Mouse (Mus musculus) liver, adult 2 months (tissue): ENCODE results near the gene Vegfb. TPM values are rescaled to one million over a fixed set of nuclear protein-coding genes. Genes with fewer than 3 reads are reported as not detected.
A peak's percentile ranks its signal among the peaks of the same experiment; 100 is the strongest.

Experiments used
- DNase-seq: peaks from one replicate; pipeline ENCODE4 v3.0.0-alpha.2; 2011; ENCODE audit warnings: low read depth, low spot score; ENCODE audit errors: extremely low read depth
- H3K27ac ChIP-seq: fragments of 200-500 bp; replicated peaks from 2 replicates; pipeline ENCODE4 v1.5.1; 2012; ENCODE audit warnings: low read depth, mild to moderate bottlenecking, control low read depth, inconsistent platforms, low read length; ENCODE audit not compliant: insufficient read depth
- H3K27me3 ChIP-seq: fragments of 200-500 bp; 2 replicates; pipeline ENCODE4 v1.6.1; 2012; ENCODE audit warnings: mild to moderate bottlenecking, moderate library complexity, low read length, inconsistent platforms; ENCODE audit not compliant: control insufficient read depth, insufficient read depth
- H3K36me3 ChIP-seq: fragments of 200-500 bp; 2 replicates; pipeline ENCODE4 v1.6.1; 2012; ENCODE audit warnings: low read length, inconsistent platforms; ENCODE audit not compliant: control insufficient read depth, insufficient read depth
- H3K4me1 ChIP-seq: fragments of 200-500 bp; 2 replicates; pipeline ENCODE4 v1.6.1; 2011; ENCODE audit warnings: low read length; ENCODE audit not compliant: control insufficient read depth, insufficient read depth
- H3K4me3 ChIP-seq: fragments of 200-500 bp; 2 replicates; pipeline ENCODE4 v1.5.1; 2011; ENCODE audit warnings: low read depth, mild to moderate bottlenecking, control low read depth, low read length, moderate library complexity; ENCODE audit not compliant: insufficient read depth
- H3K79me2 ChIP-seq: fragments of 200-500 bp; 2 replicates; pipeline ENCODE4 v1.6.1; 2012; ENCODE audit warnings: inconsistent platforms, mild to moderate bottlenecking, low read length, moderate library complexity; ENCODE audit not compliant: control insufficient read depth, insufficient read depth
- H3K9ac ChIP-seq: fragments of 200-500 bp; 2 replicates; pipeline ENCODE4 v1.6.1; 2012; ENCODE audit warnings: low read depth, mild to moderate bottlenecking, control low read depth, inconsistent platforms, low read length
- CTCF ChIP-seq: fragments of 200-500 bp; IDR thresholded peaks from 2 replicates; pipeline ENCODE4 v1.5.1; 2011; ENCODE audit warnings: low read depth, low read length, control low read depth
- POLR2A ChIP-seq: fragments of 200-500 bp; IDR thresholded peaks from 2 replicates; pipeline ENCODE4 v1.6.1; 2011; ENCODE audit warnings: low read length, control low read depth; ENCODE audit not compliant: insufficient read depth; ENCODE audit errors: extremely low read depth
- WGBS: fragments of 180-500 bp; shearing (Covaris S2); methylation state at CpG from one replicate; pipeline ENCODE4 v1.1.7; 2018; 5-methylcytosine and 5-hydroxymethylcytosine counted together
- polyA plus RNA-seq: library from polyadenylated mRNA; depleted of rRNA; stranded (reverse); fragments of >200 nt; gene quantifications from 2 replicates; pipeline ENCODE4 v1.2.3, GENCODE M21; 2012
- total RNA-seq: library from RNA; depleted of rRNA; stranded (reverse); fragments of >200 nt; gene quantifications from 2 replicates; pipeline ENCODE4 v1.2.3, GENCODE M21; 2014

The Vegfb gene
- total and polyA plus RNA-seq, 2 experiments, result 1.9 to 20.4 TPM

DNA sequence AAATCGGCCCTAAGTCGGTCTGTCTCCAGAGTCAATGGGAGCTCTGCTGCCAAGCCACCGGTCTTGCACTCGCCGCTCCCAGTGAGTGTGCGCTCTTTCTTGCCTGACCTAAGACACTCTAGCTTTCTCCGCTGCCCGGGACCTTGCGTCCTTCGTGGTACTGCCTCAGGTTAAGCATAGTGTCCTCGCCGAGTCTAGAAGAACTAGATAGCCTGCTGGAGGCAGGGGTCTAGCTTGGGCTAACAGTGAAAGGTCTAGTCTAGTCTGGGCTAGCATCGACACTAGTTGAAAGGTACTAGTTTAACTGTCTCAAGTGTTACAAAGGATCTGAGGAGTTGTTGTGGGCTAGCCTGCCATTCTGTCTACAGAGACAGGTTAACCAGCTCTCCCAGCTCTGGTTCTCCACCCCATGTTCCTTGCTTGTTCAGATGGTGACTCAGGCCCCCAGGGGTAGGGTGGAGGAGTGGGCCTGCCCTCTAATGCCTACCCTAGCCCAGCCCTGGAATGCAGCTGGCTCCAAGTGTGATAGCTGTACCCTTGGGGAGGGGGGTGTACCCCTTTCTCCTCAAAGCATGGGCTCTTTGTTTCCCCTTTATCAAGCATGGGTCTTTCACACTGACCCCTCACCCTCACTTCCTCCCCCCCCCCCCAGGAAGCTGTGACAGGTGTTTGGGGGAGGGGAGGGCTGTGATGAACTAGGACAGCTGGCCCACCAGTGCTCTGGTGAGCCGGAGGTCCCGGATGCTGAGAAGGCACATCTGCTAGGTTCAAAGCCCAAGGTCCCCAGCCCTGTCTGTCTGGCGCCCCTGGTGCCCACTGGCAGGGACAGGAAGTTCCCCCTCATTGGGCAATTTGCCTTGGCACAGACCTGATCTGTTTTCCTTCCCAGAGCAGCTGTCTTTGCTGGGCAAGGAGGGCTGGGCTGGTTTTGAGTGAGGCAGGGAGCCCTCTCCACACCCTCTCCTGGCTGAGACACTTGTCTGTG lies 11.6 kb downstream of the Vegfb start, which contains the start of gene Plcb3:
Gene Plcb3 (minus strand): TSS at position 934 of the 985 bp plus-strand sequence.
- 1% methylated on average over 16 of the region's 16 CpGs for WGBS
- Histone ChIP-seq H3K79me2 (peaks cover 8% of the 10 kb centered on the region; the same call in 1 of the 2 replicates), H3K36me3 (peaks cover 3% of the 10 kb centered on the region; the same call in 1 of the 2 replicates), H3K27ac (peak within 1 kb of the TSS; percentile 68), H3K27me3 (no peaks in the 10 kb centered on the region), H3K4me3 (peak within 1 kb of the TSS; percentile 66), H3K4me1 (peaks cover 19% of the 10 kb centered on the region), H3K9ac (peak within 1 kb of the TSS; percentile 72)
- TF ChIP-seq CTCF, result peak; percentile 36
- TF ChIP-seq POLR2A, result no peak
- DNase-seq, result peak; percentile 57

DNA sequence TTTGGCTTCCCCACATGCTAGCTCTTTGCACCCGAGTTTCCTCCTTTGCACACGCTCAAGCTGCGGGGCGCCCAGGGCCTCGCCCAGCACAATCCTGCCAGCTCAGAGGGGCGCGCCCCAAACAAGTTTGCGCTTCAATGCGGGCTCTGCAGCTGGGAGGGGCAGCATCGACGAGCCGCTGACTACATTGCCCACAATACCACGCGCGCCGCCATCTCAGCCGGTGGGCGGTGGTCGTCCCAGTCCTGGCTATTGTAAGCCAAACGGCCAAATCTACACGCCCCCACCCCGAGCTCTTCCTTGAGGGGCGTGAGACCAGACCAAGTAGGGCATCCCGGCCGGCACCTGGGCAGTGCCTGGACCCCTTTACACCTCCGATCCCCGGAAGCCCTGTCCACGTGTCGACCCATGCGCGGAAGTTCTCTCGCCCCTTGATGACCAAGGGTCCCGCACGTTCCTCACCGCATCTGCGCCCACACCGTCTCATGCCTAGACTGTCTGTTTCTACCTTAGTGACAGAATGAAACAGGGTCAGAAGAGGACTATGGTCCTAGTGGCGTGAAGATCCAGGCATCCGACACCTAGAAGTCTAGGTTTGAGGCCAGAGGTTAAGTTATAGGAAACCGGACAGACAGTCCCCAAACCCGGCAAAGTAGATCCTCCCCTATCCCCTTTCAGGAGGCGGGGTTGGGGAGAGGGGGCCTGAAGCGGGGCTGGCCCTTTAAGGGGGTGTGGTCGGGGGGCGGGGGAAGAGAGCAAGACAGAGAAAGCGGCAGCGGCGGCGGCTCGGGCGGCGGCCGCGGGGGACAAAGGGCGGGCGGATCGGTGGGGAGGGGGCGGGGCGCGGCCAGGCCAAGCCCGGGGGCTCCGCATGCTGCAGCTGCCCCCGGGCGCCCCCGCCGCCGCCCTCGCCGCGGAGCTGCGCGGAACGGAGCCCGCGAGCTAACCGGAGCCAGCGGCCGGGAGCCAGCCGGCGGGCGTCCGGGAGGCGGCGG lies 12.9 kb downstream of the Vegfb start, which contains the start of gene Ppp1r14b:
Gene Ppp1r14b (plus strand): TSS at position 758 of the 995 bp plus-strand sequence.
- TF ChIP-seq POLR2A (no peak), CTCF (no peak)
- DNase-seq, result peak; percentile 58
- 2% methylated on average over 75 of the region's 84 CpGs for WGBS

DNA sequence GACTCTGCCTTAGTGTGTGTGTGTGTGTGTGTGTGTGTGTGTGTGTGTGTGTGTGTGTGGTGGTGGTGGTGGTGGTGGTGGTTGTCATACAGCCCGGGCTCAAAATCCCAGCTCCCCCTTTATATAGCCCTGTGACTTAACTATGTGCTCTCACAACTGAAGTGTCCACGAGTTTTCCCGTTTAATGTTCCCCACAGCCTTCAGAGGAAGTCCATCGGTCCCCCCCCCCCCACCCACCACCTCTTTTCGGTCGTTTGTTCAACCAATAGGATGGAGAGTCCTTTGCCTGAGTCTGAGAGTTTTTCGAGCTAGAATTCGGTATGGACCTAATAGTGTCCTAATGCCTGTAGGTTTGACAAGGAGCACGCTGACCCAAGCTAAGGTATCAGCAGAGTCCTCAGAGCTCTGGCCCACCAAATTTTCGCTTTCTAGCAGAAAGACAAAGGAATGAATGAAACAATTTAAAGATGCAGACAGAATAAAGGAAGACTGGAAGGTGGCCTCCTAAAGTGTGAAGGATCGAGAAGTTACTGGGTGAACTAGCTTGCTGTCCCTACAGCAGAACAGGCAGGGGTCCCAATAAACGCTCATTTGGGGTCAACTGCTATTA lies 13.8 kb downstream of the Vegfb start:
- Histone ChIP-seq H3K27me3 (no peaks in the 10 kb centered on the region), H3K4me1 (peaks cover 20% of the 10 kb centered on the region), H3K27ac (no peak overlapping the region), H3K79me2 (peaks cover 12% of the 10 kb centered on the region; the same call in 1 of the 2 replicates), H3K36me3 (peaks cover 3% of the 10 kb centered on the region; the same call in 1 of the 2 replicates), H3K9ac (no peak overlapping the region), H3K4me3 (no peak overlapping the region)
- no peak for DNase-seq
- TF ChIP-seq CTCF, result no peak
- TF ChIP-seq POLR2A, result no peak
- 47% methylated on average over 12 of the region's 12 CpGs for WGBS

More for the DNA sequence above, 12.9 kb downstream of the Vegfb start, which contains the start of gene Ppp1r14b:
- Histone ChIP-seq H3K4me1 (peaks cover 23% of the 10 kb centered on the region), H3K27ac (peak within 1 kb of the TSS; percentile 68), H3K36me3 (peaks cover 3% of the 10 kb centered on the region; the same call in 1 of the 2 replicates), H3K9ac (peak within 1 kb of the TSS; percentile 73), H3K79me2 (peaks cover 8% of the 10 kb centered on the region; the same call in 1 of the 2 replicates), H3K4me3 (peak within 1 kb of the TSS; percentile 76), H3K27me3 (no peaks in the 10 kb centered on the region)

DNA sequence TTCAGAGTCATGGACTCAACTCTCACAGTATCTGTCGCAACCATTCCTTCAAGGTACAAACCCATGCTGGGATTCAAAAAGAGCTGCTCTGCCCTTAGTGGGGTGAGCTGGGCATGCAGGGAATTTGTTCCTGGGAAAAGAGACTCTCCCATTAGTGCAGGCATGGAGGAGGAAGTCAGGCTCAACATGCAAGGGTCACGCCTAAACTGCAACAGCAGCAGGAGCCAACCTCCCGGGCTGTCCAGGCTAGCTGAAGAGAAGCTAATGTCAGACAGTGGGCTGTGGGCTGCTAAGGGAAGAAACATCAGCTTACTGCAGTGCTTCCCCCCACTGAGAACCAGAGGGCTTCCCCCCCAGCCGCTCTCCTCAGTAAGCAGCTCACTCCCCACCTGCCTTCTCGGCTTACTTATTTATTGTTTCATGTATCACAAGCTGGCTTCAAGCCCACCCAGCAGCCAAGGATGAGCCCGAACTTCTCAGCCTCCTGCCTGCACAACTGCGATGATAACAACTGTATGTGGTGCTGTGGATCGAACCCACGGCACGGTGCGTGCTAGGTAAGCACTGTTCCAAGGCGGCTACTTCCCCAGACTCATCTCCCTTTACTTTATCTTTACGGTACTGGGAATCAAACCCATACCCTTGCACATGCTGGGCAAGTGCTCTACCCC lies 15.1 kb downstream of the Vegfb start:
- H3K9ac ChIP-seq, result no peak overlapping the region
- H3K27me3 ChIP-seq, result no peaks in the 10 kb centered on the region
- peaks cover 2% of the 10 kb centered on the region; the same call in 1 of the 2 replicates for H3K36me3 ChIP-seq
- TF ChIP-seq CTCF, result no peak
- no peak for TF ChIP-seq POLR2A
- no peak overlapping the region for H3K4me3 ChIP-seq
- no peak overlapping the region for H3K27ac ChIP-seq
- peaks cover 14% of the 10 kb centered on the region for H3K4me1 ChIP-seq
- 92% methylated on average over 13 of the region's 13 CpGs for WGBS
- no peak for DNase-seq
- H3K79me2 ChIP-seq, result peaks cover 8% of the 10 kb centered on the region; the same call in 1 of the 2 replicates
